Mouse (Mus musculus) layer of hippocampus, adult 9-10 months (tissue): ENCODE data around the gene Sec61a1.

Experiments used
- DNase-seq: peaks from one replicate; pipeline ENCODE4 v3.0.0; 2022; ENCODE audit warnings: low spot score

Sec61a1 gene

DNA sequence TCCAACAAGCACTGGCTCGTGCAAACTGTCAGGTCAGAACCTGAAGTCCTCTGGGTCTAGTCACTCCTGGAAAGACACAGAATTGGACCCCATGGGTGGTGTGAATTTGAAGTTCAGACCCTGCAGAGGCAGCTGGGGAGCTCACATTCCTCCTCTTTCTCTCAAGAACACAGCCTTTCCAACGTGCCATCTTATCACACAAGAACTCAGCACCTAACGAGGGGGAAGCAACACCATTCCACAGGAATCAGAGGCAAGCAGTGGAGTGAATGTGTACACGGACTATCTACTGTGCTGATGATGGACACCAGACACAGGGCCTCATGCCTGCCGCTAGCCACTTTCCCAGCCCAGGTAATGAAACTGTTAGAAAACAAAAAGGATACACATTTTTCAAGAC lies 2.0 kb downstream of the Sec61a1 start:
- no peak for DNase-seq

DNA sequence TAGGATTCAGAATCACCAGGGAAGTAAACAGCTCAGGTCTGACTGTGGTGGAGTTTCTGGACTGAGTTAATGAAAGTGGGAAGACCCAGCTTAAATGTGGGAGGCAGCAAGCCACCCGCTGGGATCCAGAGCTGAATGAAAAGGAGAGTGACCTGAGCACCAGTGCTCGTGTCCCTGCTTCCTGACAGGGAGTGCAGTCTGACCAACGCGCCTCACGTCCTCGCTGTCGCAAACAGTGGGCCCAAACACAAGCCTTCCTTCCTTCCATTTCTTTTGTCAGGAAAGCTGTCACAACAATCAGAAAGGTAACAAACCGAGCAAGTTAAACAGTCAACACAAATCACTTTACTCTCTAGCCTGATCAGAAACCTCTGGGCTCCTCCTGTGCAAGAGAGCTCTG lies 2.7 kb downstream of the Sec61a1 start:
- no peak for DNase-seq

DNA sequence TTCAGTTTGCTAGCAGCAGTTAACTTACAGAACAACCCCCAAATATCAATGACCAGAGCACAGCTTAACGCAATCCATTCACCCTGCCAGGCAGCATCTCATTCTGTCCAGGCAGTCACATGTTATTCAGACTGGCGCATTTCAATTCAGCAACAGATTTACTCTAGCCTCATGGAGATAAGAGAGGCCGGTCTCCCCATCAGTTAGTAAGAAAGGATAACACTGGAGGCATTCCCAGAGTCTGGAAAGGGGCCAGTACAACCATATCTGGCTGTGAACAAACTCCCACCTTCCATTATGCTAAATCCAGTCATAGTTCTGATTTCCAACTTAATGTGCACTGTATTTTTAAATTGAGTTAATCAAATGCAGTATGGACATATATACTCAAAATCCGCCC lies 4.2 kb downstream of the Sec61a1 start:
- no peak for DNase-seq

DNA sequence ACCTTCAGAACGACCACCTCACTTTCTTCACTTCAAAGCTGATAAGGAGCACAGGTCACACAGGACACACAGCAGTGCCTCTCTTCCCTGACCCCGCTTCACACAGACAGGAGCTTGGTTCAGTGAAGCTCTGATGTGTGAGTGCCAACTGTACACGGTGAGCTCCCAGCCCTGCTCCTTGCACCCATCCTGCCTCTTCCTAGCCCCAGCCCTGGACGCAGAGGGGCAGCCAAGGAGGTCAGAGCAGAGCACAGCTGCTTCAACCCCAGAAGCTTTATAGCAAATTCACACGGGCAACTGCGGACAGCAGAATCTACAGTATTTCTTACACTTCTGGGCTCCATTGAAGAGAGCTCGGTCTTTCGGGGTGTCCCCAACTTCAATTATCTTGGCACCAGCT lies 4.7 kb downstream of the Sec61a1 start:
- no peak for DNase-seq

DNA sequence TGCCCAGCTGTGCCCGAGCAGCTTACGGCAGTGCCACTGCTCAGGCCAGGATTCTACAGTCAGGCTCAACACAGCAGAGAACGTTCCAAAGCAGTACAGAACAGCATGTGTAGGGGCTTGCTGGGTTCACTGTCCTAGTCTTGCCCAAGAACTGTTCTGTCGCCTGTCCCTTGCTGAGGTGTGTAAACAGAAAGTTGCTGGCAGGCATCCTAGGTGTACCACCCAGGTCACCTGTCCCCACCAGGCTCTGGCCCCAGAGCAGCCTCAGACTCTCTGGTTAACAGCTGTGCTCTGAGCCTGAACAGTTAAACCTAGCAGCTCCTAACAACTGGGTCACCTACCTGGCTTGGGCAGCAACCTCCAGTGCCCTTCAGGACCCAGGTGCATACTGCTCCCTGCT lies 15.7 kb downstream of the Sec61a1 start:
- no peak for DNase-seq

DNA sequence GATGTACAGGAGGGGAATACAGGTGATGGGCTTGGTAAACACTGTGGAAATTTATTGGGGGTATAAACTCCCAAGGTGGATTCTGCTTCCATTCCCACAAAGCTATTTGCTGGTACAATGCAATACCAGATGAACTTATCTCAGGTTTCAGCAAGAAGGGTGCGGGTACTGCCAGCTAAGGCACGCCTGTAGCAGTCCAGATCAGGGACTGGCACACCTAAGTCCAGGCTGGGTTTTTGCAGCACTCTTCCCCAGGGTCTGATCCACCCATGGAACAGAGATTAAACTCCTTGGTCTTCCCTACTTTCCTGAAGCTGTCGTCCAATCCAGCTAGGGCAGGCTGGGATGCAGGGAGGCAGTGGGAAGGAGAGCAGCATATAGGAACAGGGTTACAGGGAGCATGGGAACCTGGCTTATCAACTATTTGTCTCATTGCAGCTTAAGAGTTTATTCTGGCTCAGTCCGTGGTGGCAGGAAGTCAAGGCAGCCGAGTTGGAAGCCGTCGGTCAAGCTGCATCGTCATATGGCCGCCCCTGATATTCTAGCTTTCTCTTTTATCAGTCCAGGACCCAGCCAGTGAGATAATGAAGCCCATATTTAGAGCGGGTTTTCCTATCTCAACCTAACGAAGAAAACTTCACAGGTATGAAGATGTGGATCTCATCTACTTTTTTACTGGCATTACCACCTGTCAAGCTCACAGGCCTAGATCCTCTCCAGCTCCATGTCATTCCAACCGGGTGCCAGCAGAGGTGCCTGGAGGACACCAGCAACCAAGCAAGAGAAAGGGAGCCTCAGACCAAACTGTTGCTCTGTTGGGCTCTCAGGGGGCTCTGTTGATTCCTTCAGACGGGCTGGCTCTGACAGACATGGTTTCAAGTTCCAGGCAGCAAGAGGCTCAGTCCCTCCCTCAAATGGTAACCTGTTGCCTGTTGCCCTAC lies 16.4 kb downstream of the Sec61a1 start:
- DNase-seq = no peak

DNA sequence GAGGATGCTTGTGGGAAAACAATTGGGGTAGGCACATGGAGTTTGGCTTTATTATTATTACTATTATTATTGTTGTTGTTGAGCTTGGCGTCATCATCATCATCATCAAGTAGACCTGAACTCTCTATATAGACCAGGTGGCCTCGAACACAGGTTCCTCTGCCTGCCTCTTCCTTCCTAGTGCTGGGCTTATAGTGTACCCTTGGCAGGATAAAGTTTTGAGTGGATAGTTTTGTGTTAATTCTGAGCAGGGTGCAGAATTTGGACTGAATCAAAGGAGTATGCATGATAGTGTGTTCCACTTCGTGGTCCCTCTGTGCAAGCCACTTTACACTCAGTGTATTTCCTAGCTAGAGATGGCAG lies 18.3 kb downstream of the Sec61a1 start:
- DNase-seq = no peak

DNA sequence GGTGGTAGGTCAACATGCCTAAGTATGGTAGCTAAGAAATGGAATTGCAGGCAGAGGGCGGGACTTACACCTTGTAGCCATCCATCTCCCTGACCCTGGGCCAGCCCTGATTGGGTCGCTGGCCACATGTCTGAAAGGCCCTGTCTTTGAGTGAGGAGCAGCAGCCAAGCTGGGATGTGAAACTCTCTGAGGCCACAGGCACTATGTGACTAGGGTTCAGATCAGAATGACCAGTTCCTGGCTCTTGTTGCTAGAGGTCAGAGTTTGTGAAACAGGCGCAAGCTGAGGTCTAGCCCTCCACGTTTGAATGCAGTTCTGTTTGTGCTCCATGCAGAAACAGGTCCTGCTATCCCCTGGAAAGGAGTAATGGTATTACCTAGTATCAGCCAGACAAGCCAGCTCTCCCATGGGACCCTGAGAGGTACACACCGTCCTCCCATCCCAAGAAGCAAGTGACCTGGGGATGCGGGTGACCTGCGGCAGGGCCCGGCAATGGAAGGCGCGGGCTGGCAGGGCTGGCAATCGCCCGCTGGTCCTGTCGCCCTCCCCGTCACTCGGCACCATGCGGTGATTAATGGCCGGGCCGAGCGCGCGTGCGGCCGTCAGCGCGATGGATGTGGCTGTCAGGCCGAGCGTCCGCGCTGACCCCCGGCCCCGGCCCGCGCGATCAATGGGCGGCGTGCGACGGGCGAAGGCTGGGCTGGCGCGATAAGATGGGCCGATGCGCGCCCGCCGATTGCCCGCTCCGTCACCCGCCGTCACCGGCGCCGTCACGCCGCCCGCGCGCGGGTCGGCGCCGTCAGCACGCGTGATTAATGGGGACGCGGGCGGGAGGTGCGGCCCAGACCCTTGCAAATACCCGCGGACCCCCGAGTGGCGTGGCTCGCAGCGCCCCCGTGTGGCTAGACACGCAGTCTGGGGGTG lies 19.0 kb downstream of the Sec61a1 start:
- no peak for DNase-seq

DNA sequence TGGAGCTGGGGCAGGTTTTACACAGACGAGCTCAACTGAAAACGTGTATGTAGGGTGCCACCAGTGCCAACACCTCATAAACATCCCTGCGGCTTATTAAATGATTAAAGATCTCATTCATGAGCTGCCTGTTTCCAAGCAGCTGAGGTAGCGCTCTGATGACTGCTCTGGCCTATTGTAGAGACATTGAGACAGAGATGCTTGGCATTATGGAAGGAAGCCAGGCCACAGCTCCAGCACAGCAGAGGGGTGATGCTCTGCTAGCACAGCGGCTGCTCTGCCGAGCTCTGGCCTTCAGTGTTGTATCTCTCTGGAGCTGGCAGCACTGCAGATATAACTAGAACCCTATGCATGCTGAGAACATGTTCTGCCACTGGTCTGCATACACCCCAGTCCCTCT lies 25.0 kb downstream of the Sec61a1 start:
- no peak for DNase-seq

DNA sequence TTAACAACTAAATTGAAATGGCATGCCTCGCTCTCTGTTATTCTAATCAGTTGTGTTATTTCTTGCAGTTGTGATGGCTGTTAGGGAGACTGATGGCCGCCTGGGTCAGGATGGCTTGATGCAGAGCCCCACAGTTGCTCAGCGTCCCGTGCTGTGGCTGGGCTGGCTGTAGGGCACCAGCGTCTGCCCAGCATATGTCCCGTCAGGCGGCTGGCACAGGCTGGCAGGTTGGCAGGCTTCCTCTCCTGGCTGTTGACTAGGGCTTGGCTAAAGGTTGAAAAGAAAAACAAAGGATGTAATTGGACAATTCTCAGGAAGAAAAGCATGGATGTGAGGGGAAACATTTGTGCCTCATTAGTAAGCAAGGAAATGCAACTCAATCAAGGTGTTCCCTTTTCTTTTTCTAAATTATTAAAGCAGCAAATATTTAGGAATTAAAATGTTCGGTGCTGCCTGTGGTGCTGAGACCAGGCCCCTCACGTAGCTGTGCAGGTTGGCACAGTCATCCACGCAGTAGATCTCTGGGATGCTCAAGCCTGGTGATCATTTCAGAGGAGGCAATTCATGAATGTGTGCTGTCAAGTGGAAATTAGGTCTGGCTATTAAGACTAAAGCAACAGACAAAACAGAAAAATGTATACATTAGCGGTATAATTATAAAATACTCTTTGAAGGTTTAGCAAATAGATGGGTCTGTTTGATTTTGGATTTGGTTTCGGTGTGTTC lies 27.9 kb downstream of the Sec61a1 start:
- peak; percentile 40 for DNase-seq

DNA sequence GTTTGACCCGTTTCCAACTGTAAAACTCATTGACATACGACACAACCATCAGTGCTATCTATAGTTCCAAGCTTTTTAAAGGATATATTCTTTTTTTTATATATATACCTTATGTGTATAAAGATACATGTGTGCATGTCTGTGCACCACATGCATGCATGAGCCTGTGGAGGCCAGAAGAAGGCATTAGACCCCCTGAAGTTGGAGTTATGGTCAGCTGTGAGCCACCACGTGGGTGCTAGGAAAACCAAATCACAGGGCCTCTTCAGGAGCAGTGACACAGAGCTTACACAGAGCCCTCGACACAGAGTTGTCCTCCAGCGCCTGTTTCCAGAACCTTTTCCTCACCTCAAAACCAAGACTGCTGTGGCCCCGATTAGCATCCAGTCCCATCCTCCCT lies 28.9 kb downstream of the Sec61a1 start:
- DNase-seq = no peak

DNA sequence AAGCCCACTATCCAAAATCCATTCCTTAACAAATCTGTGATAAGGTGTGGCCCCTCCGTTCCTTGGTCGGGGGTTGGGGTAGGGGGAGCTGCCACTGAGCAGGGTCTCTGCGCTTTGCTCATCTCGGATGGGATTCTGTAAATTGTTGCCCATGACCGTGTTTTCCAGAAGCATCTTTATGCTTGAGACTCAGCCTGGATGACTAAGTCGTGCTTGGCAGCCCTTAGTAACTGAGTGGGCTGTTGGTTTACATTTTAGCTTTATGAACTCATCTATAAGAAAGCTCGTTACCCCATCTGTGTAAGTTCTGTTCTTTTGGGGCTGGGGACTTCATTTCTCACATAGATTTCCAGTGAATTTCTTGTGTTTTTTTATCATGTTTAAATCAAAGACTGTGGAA lies 29.7 kb downstream of the Sec61a1 start:
- DNase-seq = no peak

DNA sequence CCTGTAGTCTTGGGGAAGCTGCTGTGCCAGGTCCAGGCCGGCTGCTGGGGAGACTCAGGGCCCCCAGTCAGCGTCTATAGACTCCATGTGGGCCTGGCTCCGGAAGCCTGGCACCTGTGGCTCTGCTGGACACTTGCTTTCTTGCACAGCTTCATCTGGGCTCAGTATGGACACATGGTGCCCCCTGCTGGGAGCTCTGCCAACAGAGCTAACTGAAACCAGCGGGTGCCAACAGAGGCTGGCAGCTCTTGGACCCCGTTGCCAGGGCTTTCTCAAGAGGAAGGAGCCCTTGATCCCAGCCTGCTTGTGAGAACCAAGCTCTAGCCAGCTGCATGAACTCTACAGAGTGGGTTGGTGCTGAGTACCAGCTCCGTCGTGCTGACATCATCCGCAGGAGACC lies 31.8 kb downstream of the Sec61a1 start:
- peak; percentile 40 for DNase-seq

DNA sequence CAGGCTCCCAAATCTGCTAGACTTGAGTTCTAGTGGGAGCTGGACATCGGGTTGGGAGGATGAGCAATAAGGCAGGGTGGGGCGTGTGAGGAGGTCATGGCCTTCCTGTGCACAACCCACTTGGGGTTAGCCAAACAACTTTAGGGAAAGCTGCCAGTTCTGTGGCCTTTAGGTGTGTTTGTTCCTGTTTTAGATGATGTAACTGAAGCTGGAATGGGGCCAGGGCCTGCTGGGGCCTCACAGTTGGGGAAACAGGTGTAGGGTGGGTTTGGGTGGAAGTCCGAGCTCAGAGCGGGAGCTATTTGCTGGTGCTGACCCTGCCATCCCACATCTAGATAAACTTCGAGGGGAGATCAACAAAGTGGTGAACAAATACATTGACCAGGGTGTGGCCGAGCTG lies 33.3 kb downstream of the Sec61a1 start:
- no peak for DNase-seq

DNA sequence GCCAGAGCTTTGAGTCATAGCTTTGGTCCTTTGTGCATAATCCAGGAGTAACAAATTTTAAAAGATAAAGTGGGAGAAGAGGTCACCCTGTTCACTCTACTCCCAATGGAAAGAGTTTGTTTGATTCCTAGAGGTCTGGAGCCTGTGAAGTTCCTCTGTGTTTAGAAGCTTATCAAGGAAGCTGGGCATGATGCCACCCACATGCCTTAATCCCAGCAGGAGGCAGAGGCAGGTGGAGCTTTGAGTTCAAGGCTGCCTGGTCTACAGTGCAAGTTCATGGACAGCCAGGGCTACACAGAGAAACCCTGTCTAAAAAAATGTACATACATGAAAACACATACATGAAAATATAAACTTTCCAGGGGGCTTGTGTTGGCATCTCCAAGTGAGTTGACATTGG lies 34.8 kb downstream of the Sec61a1 start:
- DNase-seq = no peak

DNA sequence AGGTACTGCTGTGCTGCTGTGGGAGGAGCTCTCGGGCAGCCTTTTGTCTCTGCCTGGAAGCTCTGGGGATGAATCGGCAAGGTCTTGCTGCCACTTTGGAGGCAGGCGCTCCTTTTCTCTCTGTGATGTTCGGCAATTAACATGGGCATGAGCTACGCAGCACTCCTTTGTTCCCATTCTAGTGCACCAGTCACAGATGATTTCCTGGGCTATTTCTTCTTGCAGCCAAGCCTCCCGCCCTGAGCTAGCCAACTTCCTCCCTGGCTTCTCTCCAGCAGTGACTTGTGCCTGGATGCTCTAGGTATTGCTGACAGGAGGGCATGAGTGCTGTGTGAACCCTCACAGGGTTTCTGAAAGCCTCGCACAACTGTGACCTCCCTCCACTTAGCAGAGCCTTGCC lies 35.6 kb downstream of the Sec61a1 start:
- no peak for DNase-seq

DNA sequence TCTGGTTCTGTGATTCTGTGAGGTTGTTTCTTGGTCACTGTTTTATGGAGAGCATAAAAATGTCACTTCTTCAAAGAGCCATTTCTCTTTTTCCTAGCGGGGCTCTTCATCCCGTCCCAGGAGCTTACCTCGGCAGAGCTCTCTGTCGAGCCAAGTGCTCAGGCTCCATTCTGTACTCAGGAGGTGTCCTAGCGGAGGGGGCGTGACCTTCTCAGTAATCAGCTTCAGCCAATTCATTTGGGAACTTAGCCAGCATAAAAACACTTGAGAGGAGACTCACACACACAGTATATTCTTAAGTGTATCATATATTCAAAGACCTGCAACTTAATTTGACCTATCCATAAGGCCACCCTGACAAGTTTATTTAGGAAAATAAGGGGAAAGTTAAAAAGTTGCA lies 38.3 kb downstream of the Sec61a1 start:
- DNase-seq = no peak

DNA sequence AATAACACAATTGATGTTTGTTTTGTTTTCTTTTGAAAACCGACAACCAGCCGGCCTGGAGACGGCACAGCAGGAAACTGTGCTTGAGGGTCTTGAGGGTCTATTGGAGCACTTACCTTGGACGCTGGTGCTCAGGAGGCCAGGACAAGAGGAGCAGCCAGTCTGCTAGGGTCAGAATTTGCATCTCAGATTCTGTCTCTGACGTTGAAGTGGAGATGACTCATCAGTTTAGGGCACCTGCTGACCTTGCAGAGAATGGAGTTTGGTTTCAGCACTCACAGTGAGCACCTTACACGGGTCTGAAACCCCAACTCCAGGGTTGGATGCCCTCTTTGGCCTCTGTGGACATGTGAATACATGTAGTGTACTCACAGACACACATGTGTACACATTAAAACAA lies 48.8 kb downstream of the Sec61a1 start:
- no peak for DNase-seq

DNA sequence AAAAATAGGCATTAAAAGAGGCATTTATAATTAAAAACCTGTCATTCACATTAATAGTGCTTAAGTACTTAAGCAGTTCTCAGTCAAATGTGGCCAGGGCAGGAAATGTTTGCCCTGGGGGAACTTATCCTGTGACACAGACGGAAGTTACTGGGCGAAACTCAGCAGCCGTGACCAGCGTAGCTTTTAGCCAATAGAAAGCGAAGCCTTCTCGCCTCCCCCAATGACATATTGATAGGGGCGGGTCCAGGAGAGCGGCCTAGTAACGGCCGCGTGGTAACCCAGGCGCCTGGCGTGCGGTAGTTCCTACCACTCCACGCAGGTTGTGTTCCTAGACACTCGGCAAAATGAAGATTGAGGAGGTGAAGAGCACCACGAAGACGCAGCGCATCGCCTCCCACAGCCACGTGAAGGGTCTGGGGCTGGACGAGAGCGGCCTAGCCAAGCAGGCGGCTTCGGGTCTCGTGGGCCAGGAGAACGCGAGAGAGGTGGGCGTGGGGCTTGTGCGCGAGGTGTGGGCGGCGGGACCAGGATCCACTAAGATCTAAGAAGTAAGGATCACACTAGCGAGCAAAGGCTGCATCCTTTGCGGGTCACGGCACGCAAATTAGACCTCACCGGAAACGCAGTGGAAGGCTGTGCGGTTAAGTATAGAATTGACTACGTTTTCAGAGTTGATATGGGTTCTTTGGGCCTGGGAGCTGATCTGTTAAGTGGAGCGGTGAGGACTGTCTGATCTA lies 53.4 kb downstream of the Sec61a1 start, which contains the start of gene Ruvbl1:
Gene Ruvbl1, plus strand, starts transcription at position 229 of the 740 bp plus-strand sequence.
- peak; percentile 83 for DNase-seq

DNA sequence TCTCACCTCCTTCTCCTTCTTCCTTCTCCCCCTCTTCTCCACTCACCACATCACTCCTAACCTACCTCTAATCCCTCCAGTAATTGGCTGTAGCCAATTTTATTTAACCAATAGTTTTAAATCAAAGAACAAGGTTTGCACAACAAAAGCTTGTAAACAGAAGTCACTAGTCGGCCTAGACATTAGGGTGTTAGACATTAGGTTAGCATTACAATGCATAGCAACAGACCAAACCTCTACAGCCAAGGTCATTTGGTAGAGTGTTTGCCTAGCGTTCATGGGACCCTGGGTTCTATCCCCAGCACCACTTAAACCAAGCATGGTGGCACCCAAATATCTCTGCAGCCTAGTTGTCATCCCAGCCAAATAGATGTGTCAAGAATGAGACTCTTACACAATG lies 64.2 kb downstream of the Sec61a1 start:
- no peak for DNase-seq
